In the genomic region with DNA sequence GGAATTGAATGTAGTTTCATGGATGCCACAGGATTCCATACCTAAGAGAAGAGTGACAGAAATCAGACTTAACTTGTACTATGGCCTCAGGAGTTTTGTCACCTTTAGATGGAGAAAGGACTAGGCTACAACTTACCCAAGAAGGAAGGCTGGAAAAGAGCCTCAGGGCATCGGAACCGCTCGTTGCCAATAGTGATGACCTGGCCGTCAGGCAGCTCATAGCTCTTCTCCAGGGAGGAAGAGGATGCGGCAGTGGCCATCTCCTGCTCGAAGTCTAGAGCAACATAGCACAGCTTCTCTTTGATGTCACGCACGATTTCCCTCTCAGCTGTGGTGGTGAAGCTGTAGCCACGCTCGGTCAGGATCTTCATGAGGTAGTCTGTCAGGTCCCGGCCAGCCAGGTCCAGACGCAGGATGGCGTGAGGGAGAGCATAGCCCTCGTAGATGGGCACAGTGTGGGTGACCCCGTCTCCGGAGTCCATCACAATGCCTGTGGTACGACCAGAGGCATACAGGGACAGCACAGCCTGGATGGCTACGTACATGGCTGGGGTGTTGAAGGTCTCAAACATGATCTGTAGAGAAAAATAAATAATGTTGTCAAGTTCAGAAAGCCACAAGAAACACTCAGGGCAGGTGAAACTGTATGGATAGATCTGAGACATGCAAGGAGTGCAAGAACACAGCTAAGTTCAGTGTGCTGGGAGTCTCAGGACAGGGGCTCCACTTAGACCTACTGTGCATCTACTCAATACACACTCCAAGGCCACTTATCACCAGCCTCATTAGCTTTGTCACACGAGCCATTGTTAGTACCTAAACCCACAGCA, we compare ENCODE assay signal across 8 mouse cellular contexts. TPM values are rescaled to one million over a fixed set of nuclear protein-coding genes. Genes with fewer than 3 reads are reported as not detected.
A peak's percentile ranks its signal among the peaks of the same experiment; 100 is the strongest.
DNase-seq lines count a peak whose midpoint lies in the region; ATAC-seq and TF ChIP-seq lines count a peak whose summit lies in the region.

No protein-coding gene starts in this region.

- intact Hi-C loops in left cerebral cortex, postnatal 25 days (cut with DNase I) = loop anchor here (1.0 to 2.0 kb wide), 3 partner anchors 25 to 86 kb away; no protein-coding TSS in a partner anchor

- TF ChIP-seq EP300 in heart, postnatal 0 days (IDR thresholded peaks at IDR 0.05; ENCODE audit: low read depth) = no peak

- peak overlapping the region; percentile 100 for H3K27ac ChIP-seq in heart, postnatal 0 days (ENCODE audit: low read depth)
- H3K27ac ChIP-seq in midbrain, embryonic 10.5 days (replicated peaks) = peak overlapping the region; percentile 100

- H3K9me3 ChIP-seq in heart, postnatal 0 days (replicated peaks; ENCODE audit: control insufficient read depth, low read length) = no peaks in the 10 kb centered on the region
- no peaks in the 10 kb centered on the region for H3K9me3 ChIP-seq in midbrain, embryonic 10.5 days (replicated peaks)

- H3K36me3 ChIP-seq in heart, postnatal 0 days (replicated peaks; ENCODE audit: control insufficient read depth, insufficient read depth, low read length) = peaks cover 58% of the 10 kb centered on the region
- peaks cover 63% of the 10 kb centered on the region for H3K36me3 ChIP-seq in midbrain, embryonic 10.5 days

- DNase-seq in left cerebral cortex, postnatal 25 days (ENCODE audit: low spot score in 2 of 2) = peak; percentile 15 to 36
- DNase-seq in left cerebral cortex, adult 8-10 months (ENCODE audit: low spot score in 2 of 2) = no peak
- DNase-seq in adipocyte (ENCODE audit: low spot score) = peak; percentile 42
- DNase-seq in heart, postnatal 0 days (ENCODE audit: low spot score) = no peak
- no peak for DNase-seq in midbrain, embryonic 10.5 days (ENCODE audit: low spot score)
- no peak for DNase-seq in urinary bladder, postnatal 10 days (ENCODE audit: low spot score)
- DNase-seq in spleen, postnatal 36 days (ENCODE audit: low spot score in 2 of 2) = no peak
- no peak for DNase-seq in spleen, postnatal 14 days (ENCODE audit: low spot score in 2 of 2)

- H3K4me1 ChIP-seq in heart, postnatal 0 days (ENCODE audit: control insufficient read depth, insufficient read depth) = peaks cover 30% of the 10 kb centered on the region
- peaks cover 43% of the 10 kb centered on the region for H3K4me1 ChIP-seq in midbrain, embryonic 10.5 days

- no peaks in the 10 kb centered on the region for H3K27me3 ChIP-seq in heart, postnatal 0 days (ENCODE audit: control insufficient read depth, insufficient read depth, low read length)
- H3K27me3 ChIP-seq in midbrain, embryonic 10.5 days (ENCODE audit: low read depth, poor library complexity, severe bottlenecking) = peaks cover 8% of the 10 kb centered on the region; the same call in 1 of the 2 replicates

- H3K4me2 ChIP-seq in heart, postnatal 0 days (ENCODE audit: low read depth, low read length) = peak overlapping the region; percentile 87

- peak overlapping the region; percentile 99 for H3K4me3 ChIP-seq in heart, postnatal 0 days (ENCODE audit: low read depth, low read length)
- peak overlapping the region; percentile 100 for H3K4me3 ChIP-seq in midbrain, embryonic 10.5 days

- no peak for TF ChIP-seq CTCF in heart, postnatal 0 days (IDR thresholded peaks at IDR 0.05; ENCODE audit: low read depth)

- no peak for ATAC-seq in heart, postnatal 0 days (ENCODE audit: insufficient read depth, low read depth)

- WGBS in heart, postnatal 0 days = 19% methylated on average over 19 of the region's 19 CpGs
- WGBS in midbrain, embryonic 10.5 days = 88% methylated on average over 19 of the region's 19 CpGs

- peak overlapping the region; percentile 100 for H3K9ac ChIP-seq in heart, postnatal 0 days (replicated peaks; ENCODE audit: low read depth, low read length)

RNA-seq across cellular contexts. Expression of a gene that starts 2.1 kb away (rescaled TPM):
- 1,000 to 10,000 TPM; 2,451 to 2,479 TPM for total RNA-seq in left cerebral cortex, postnatal 25 days (2021)
- 1,000 to 10,000 TPM; 2,552 to 2,721 (median 2,651) TPM for total RNA-seq in left cerebral cortex, adult 8-10 months (2022)
- total RNA-seq in heart, postnatal 0 days (2014; rRNA removed; ENCODE audit: low replicate concordance) = 2,129 and 2,574 TPM in 2 replicates
- 4,473 and 4,544 TPM in 2 replicates for polyA plus RNA-seq in heart, postnatal 0 days (2015; fragmentation: Nextera tagmentation; extraction: Ambion mirVana)
- polyA plus RNA-seq in midbrain, embryonic 10.5 days (2016; fragmentation: Nextera tagmentation; extraction: Ambion mirVana) = 12,690 and 13,877 TPM in 2 replicates

RNA-seq across cellular contexts. Expression of a gene that starts 9.2 kb away (rescaled TPM):
- 10 to 100 TPM; 32.5 to 33.7 TPM for total RNA-seq in left cerebral cortex, postnatal 25 days (2021)
- total RNA-seq in left cerebral cortex, adult 8-10 months (2022) = 10 to 100 TPM; 28.8 to 30.9 (median 29.6) TPM
- total RNA-seq in heart, postnatal 0 days (2014; rRNA removed; ENCODE audit: low replicate concordance) = 12.5 and 17.8 TPM in 2 replicates
- 6.8 and 7.3 TPM in 2 replicates for polyA plus RNA-seq in heart, postnatal 0 days (2015; fragmentation: Nextera tagmentation; extraction: Ambion mirVana)
- 23.4 and 24.6 TPM in 2 replicates for polyA plus RNA-seq in midbrain, embryonic 10.5 days (2016; fragmentation: Nextera tagmentation; extraction: Ambion mirVana)

RNA-seq across cellular contexts. Expression of a gene that starts 55.7 kb away (rescaled TPM):
- total RNA-seq in left cerebral cortex, postnatal 25 days (2021) = 100 to 1,000 TPM; 384 to 450 TPM
- total RNA-seq in left cerebral cortex, adult 8-10 months (2022) = 100 to 1,000 TPM; 218 to 276 (median 259) TPM
- total RNA-seq in heart, postnatal 0 days (2014; rRNA removed; ENCODE audit: low replicate concordance) = 101 and 104 TPM in 2 replicates
- polyA plus RNA-seq in heart, postnatal 0 days (2015; fragmentation: Nextera tagmentation; extraction: Ambion mirVana) = 77.9 and 78.7 TPM in 2 replicates
- 675 and 709 TPM in 2 replicates for polyA plus RNA-seq in midbrain, embryonic 10.5 days (2016; fragmentation: Nextera tagmentation; extraction: Ambion mirVana)

Comparison
In these comparisons a context has a peak if more than half of its experiments do, and no peak if none do; other contexts are left out.
1. DNase-seq: peak in left cerebral cortex, postnatal 25 days (2 of 2) and adipocyte (single experiment); none in left cerebral cortex, adult 8-10 months (0 of 2), heart, postnatal 0 days (single experiment), midbrain, embryonic 10.5 days (single experiment), urinary bladder, postnatal 10 days (single experiment), spleen, postnatal 36 days (0 of 2) and spleen, postnatal 14 days (0 of 2).